Mouse (Mus musculus) cerebellum, postnatal 14 days (tissue): ENCODE measurements at regions not wholly inside any gene's neighbourhood (a gene's known extent, or its start where the extent isn't known, plus 50 kb on each side); places are given as distances from the start of the nearest gene placed in this dataset.

ENCODE experiments used
- DNase-seq, 2 experiments: peaks; one replicate each; pipeline ENCODE4 v3.0.0; 2021; ENCODE audit warnings: mixed read lengths in 2 of 2

- DNase-seq: peak in 1 of 2 experiments; percentile 5
Measured at GRCm38 (mm10) chr2:137229422-137230069, 113.1 kb upstream of the Jag1 start.

- no peak for DNase-seq
Measured at GRCm38 (mm10) chr2:137227495-137227894, 111.1 kb upstream of the Jag1 start.

DNA sequence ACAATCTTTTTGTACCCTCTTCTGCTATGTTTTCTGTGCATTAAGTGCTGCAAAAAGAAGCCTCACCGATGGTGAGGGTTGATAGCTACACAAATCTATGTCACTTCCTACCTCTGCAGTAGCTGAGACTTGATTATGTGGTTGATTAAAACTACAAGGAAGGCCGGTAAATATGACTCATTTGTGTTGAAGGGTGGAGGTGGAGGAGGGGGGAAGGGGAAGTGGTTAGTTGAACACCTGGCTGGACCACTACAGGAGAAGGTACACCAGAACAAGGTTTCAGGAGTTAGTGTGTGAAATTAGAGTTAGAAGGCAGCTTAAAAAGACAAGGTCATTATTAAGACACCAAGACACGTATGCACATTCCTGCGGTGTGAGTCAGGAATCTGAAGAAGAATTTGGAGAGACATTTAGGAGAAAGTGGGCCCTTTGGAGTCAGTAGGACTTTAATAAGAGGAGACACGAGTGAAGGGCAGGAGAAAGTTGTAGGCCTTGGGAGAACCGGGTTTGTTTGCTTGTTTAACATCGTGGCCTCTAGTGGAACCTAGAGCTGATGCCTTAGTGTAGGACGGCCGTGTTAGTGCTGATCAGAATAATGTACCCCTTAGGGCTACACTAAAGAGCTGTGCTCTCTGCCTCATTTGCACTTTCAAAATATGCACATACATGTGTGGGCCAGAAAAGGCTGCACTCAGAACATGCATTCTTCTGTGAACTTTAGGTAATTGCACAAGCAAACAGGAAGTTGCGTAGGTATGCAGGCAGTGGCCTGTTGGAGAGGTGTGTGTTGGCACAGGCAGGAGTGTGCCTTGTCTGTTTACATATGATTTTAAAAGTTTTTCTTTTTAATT lies 108.5 kb upstream of the Jag1 start:
- no peak for DNase-seq

- DNase-seq: no peak
Measured at GRCm38 (mm10) chr2:137215697-137216096, 99.3 kb upstream of the Jag1 start.

- no peak for DNase-seq
Measured at GRCm38 (mm10) chr2:137207846-137208245, 91.4 kb upstream of the Jag1 start.

GRCm38 (mm10) chr2:137204274-137204850 lies 87.9 kb upstream of the Jag1 start:
- no peak for DNase-seq

- no peak for DNase-seq
Measured at GRCm38 (mm10) chr2:137200101-137200500, 83.7 kb upstream of the Jag1 start.

GRCm38 (mm10) chr2:137192183-137192582 lies 75.7 kb upstream of the Jag1 start:
- DNase-seq: no peak

GRCm38 (mm10) chr2:137169176-137169575 lies 52.7 kb upstream of the Jag1 start:
- DNase-seq: no peak

DNA sequence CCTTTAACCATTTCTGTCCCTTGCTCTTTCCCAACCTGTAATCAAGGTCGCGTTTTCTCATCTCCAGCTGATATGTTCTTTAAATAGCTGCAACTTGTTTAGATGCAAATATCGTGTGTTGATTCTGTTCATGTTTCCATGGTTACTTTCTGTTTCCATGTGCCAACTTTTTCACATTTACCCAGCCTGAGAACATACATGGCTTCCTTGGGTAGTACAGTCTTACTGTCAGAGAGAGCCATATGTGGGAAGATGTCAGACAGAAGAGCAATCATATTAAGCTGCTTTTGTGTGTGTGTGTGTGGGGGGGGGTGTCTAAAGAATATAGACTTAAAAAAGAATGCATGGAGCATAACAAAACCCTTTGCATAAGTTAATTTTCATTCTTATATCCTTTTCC lies 52.2 kb upstream of the Jag1 start:
- no peak for DNase-seq
